Mouse (Mus musculus): ENCODE measurements at regions not wholly inside any gene's neighbourhood (a gene's known extent, or its start where the extent isn't known, plus 50 kb on each side); places are given as distances from the start of the nearest gene placed in this dataset.
"Not testable (repeated sequence)": the region's sequence is repeated elsewhere in the genome, so short reads cannot be mapped to it uniquely, and the experiment has no call there.

- DNase-seq (ENCODE audit: low read depth, low spot score): no peak
Observed at GRCm38 (mm10) chr4:7422787-7423186, 816.1 kb downstream of the Car8 start.

GRCm38 (mm10) chr4:7414301-7414700 is 824.5 kb downstream of the Car8 start:
- DNase-seq (ENCODE audit: low read depth, low spot score): no peak

DNA sequence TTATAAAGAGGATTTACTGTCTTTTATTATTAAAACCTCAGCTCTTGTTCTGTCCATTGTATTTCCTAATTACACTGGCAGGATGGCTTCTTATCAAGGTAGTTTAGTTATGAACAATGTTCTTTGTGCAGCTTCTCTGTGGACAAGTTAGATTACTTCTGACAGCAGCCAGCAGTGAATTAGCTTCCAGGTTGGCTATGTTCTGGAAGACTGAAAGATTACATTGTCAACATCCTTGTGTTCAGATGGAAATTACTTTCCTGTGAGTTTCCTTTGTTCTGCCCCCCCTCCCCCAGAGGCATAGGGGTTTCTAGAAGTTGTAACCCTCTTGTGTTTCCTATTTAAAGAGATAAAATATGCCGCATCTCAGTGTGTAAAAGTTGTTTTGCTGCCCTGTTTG is 846.1 kb downstream of the Car8 start:
- DNase-seq (ENCODE audit: low read depth, low spot score): no peak

DNA sequence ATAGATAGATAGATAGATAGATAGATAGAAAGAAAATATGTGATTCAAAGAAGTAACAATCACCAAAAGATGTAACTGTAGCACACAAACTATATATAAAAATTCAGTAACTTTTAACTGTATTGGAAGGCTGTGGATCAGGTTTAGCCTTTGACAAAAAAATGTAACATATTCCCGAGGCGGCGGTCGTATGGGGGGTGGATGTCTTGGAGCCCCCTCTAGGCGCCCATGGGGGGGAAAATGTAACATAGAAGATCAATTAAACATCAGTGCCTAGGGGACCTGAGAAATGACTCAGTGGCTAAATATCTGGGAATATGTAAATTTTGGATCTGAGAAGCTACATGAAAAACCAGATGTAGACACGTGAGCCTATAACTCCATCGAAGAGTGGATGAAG is 847.2 kb downstream of the Car8 start:
- no peak for DNase-seq (ENCODE audit: low read depth, low spot score)

GRCm38 (mm10) chr4:7385069-7385468 is 853.8 kb downstream of the Car8 start:
- DNase-seq (ENCODE audit: low read depth, low spot score): no peak

- no peak for DNase-seq (ENCODE audit: low read depth, low spot score)
Observed at GRCm38 (mm10) chr4:7379996-7380395, 858.8 kb downstream of the Car8 start.

- no peak for DNase-seq (ENCODE audit: low read depth, low spot score)
Observed at GRCm38 (mm10) chr4:7364238-7365040, 874.4 kb downstream of the Car8 start.

GRCm38 (mm10) chr4:7363508-7363907 is 875.3 kb downstream of the Car8 start:
- DNase-seq (ENCODE audit: low read depth, low spot score): no peak

DNA sequence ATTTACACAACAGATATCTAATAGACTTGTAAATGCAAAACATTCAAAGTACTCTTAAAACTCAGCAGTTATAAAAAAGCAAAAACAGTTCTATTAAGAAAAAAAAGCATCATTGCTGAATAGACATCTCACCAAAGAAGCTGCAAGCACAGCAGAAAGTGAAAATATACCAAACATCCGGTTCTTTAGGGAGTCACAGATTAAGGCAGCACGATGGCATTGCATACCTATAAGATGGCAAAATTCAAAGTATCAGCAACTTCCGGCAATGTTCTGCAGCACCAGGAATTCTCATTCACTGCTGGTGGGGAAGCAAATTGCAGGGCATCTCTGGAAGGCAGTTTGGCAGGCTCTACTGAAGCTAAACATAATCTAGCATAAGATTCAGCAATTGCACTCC is 882.6 kb downstream of the Car8 start:
- no peak for DNase-seq (ENCODE audit: low read depth, low spot score)

DNA sequence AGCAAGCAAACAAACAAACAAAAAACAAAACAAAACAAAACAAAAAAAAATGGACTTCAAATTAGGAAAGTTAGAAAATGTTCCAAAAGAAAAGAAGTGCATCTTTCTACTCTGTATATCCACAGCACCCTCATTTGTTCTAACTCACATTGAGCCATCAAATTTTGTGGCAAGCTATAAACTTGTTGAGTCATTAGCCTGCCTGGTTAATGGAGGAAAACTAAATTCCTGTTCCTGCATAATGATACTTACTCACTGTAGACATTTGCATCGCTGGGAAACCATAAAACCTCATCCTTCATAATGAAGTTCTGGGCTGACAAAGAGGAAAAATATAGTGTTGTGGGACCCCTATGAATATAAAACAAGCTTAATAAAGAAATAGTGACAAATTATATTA is 891.5 kb downstream of the Car8 start:
- DNase-seq (ENCODE audit: low read depth, low spot score): no peak

- no peak for DNase-seq (ENCODE audit: low read depth, low spot score)
Observed at GRCm38 (mm10) chr4:7341159-7341558, 897.7 kb downstream of the Car8 start.

- no peak for DNase-seq (ENCODE audit: low read depth, low spot score)
Observed at GRCm38 (mm10) chr4:7314261-7314660, 924.6 kb downstream of the Car8 start.

GRCm38 (mm10) chr4:7313219-7313618 is 925.6 kb downstream of the Car8 start:
- DNase-seq (ENCODE audit: low read depth, low spot score): no peak

GRCm38 (mm10) chr4:7312160-7312559 is 926.7 kb downstream of the Car8 start:
- DNase-seq (ENCODE audit: low read depth, low spot score): no peak

GRCm38 (mm10) chr4:7269047-7269446 is 969.8 kb downstream of the Car8 start:
- DNase-seq (ENCODE audit: low read depth, low spot score): no peak

DNA sequence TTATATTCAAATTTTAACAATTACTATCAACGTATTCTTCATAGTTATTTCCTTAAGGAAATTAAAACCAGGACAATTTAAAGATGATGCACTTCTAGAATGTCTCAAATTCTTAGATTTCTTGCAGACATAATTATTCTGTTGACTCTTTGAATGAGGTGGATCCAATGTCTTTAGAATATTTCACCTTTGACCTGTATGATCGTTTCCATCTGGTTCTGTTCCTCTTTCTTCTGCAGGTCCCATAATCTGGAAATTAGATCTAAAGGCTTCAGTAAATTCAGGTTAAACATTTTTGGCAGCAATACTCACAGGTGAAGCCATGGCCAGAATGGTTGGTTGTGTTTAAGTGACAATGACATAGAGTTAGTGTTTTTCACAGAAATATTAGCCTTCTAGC is 982.4 kb downstream of the Car8 start:
- DNase-seq (ENCODE audit: low read depth, low spot score): no peak

- no peak for DNase-seq (ENCODE audit: low read depth, low spot score)
Observed at GRCm38 (mm10) chr4:7253616-7254015, 985.2 kb downstream of the Car8 start.

DNA sequence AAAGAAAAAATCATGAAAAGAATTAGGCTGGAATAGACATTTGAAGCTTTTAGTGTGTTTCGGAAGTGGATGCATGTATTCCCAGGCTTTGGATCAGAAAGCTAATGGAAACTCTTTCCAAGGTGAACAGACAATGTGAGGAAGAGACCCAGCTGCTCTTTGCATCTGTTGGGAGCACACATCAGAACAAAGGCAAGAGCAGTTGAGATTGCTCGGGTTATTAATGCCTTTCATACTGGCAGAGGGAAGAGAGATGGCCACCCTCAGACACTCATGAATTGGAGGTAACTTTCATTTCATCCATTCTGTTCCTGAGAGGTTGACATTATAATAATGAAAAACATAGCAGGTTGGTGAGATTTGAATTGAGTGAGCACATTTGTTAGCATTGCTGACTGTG is 987.2 kb downstream of the Car8 start:
- DNase-seq (ENCODE audit: low read depth, low spot score): no peak

- DNase-seq (ENCODE audit: low read depth, low spot score): no peak
Observed at GRCm38 (mm10) chr4:7247816-7248215, 991.0 kb downstream of the Car8 start.

DNA sequence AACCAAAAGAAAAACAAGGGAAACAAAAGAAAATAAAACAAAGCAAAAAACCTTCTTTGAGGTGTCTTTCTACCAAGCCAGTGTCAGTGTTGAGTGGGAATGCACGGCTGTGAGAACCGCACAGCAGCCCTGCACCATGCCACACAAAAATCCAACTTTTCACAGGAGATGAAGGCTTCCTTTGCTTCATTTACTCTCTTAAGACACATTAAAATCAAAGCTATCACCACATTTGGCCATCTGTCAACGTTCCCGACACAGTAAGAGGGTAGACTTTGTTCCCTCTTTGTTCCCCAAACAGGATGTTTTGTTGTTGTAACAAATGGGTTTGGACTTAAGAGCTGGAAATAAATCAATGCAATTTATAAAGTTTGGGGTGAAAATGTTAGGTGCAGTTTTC is 991.6 kb downstream of the Car8 start:
- DNase-seq (ENCODE audit: low read depth, low spot score): no peak

DNA sequence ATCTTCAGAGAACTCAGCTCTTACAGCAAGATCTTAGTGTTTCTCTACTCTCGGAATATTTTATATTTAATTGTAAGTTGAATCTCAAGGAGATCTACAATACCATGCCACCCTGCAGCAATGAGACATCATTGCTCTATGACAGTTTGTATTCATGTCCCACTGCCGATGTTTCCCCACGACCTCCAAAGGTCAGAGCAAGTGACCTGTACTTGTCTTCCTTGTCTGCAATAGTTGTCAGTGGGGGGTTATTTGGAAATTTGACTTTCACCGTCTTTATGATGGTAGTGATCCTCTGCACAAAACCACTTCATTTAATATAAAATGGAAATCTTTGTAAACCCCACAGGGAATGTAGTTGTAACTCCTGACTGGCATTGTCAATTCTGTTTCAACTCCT is 992.0 kb downstream of the Car8 start:
- no peak for DNase-seq (ENCODE audit: low read depth, low spot score)

DNA sequence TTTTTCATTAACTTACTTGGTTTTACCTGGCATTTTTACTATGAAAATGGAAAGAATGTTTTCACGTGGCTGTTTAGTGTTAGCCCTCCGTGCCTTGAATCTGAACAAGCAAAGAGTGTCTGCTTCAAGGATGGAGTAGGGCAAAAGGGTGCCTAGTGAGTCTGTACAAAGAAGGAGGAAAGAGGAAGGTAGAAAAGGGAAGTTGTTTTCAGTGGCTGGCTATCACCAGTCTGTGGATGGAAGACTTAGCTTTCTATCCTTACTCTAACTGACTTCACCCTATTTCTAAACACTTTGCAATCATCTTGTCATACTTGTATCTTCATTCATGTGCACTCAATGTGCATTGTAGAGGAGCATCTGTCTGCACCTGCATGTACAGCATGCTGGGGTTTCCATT is 993.2 kb downstream of the Car8 start:
- DNase-seq (ENCODE audit: low read depth, low spot score): no peak

GRCm38 (mm10) chr4:7237848-7238247 is 1001.0 kb downstream of the Car8 start:
- no peak for DNase-seq (ENCODE audit: low read depth, low spot score)

DNA sequence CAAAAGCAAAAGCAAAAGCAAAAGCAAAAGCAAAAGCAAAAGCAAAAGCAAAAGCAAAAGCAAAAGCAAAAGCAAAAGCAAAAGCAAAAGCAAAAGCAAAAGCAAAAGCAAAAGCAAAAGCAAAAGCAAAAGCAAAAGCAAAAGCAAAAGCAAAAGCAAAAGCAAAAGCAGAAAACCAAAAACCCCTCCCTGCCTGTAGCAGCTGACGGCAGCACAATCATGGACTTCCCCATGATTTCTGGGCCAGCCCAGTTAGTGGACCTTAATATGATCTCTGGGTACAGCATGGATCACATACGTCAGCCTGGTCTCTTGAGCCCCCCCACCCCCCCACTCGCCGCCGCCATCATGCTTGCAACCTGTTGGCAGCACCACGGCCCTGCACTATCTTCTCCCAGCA is 1004.3 kb downstream of the Car8 start:
- DNase-seq (ENCODE audit: low read depth, low spot score): not testable (repeated sequence)

All from embryo, embryonic 11.5 days (tissue).